Mouse (Mus musculus): Measurements from ENCODE around the gene Tle3. TPM values are rescaled to one million over a fixed set of nuclear protein-coding genes. Genes with fewer than 3 reads are reported as not detected.

The Tle3 gene
- total RNA-seq, 1 experiment = 57.0 TPM

GRCm38 (mm10) chr9:61434062-61434461, 61.9 kb downstream of the Tle3 start:
- Histone ChIP-seq H3K4me1 (ENCODE audit: control insufficient read depth in 2 of 2, insufficient read depth in 2 of 2, low read length in 2 of 2, poor library complexity in 1 of 2) (peaks cover 3 to 9% of the 10 kb centered on the region in 2 experiments; a peak in 1 of 4 replicates), H3K9ac (ENCODE audit: insufficient read depth, low read depth, low read length, poor library complexity, severe bottlenecking) (no peak overlapping the region), H3K4me3 (ENCODE audit: insufficient read depth in 1 of 2, low read depth in 1 of 2, low read length in 2 of 2, poor library complexity in 1 of 2, severe bottlenecking in 1 of 2) (no peak overlapping the region), H3K36me3 (ENCODE audit: control insufficient read depth, insufficient read depth, low read length, poor library complexity, severe bottlenecking) (no peaks in the 10 kb centered on the region), H3K27ac (ENCODE audit: insufficient read depth, low read depth, low read length, poor library complexity, severe bottlenecking) (no peak overlapping the region), H3K9me3 (ENCODE audit: control insufficient read depth, insufficient read depth, low read depth, low read length) (no peaks in the 10 kb centered on the region)
- in situ Hi-C loops (cut with MboI; ENCODE audit: low sequenced_read_pairs in 2 of 2, unreplicated experiment in 2 of 2) = no loop called here
- DNase-seq (ENCODE audit: low read depth, low spot score) = no peak
- TF ChIP-seq MAFK (IDR thresholded peaks at IDR 0.05; ENCODE audit: insufficient read depth, low read depth, low read length) (no peak), ZNF384 (IDR thresholded peaks at IDR 0.05; ENCODE audit: low read depth, low read length) (no peak), CHD2 (IDR thresholded peaks at IDR 0.05; ENCODE audit: low read depth, low read length) (no peak), HCFC1 (IDR thresholded peaks at IDR 0.05; ENCODE audit: borderline replicate concordance, insufficient read depth, low read length) (no peak), ZC3H11A (IDR thresholded peaks at IDR 0.05; ENCODE audit: borderline replicate concordance, low read depth, low read length) (no peak)

GRCm38 (mm10) chr9:61435191-61435989, 63.2 kb downstream of the Tle3 start:
- DNase-seq (ENCODE audit: low read depth, low spot score) = peak; percentile 54

GRCm38 (mm10) chr9:61436104-61436503, 63.9 kb downstream of the Tle3 start:
- H3K36me3 ChIP-seq (ENCODE audit: control insufficient read depth, insufficient read depth, low read length, poor library complexity, severe bottlenecking) = no peaks in the 10 kb centered on the region
- H3K4me1 ChIP-seq (ENCODE audit: control insufficient read depth in 2 of 2, insufficient read depth in 2 of 2, low read length in 2 of 2, poor library complexity in 1 of 2) = peaks cover 3 to 17% of the 10 kb centered on the region in 2 experiments; a peak in 2 of 4 replicates
- H3K9me3 ChIP-seq (ENCODE audit: control insufficient read depth, insufficient read depth, low read depth, low read length) = no peaks in the 10 kb centered on the region
- H3K9ac ChIP-seq (ENCODE audit: insufficient read depth, low read depth, low read length, poor library complexity, severe bottlenecking) = no peak overlapping the region
- no peak for DNase-seq (ENCODE audit: low read depth, low spot score)
- no peak overlapping the region for H3K27ac ChIP-seq (ENCODE audit: insufficient read depth, low read depth, low read length, poor library complexity, severe bottlenecking)
- H3K4me3 ChIP-seq (ENCODE audit: insufficient read depth in 1 of 2, low read depth in 1 of 2, low read length in 2 of 2, poor library complexity in 1 of 2, severe bottlenecking in 1 of 2) = no peak overlapping the region
- in situ Hi-C loops (cut with MboI; ENCODE audit: low sequenced_read_pairs in 2 of 2, unreplicated experiment in 2 of 2) = no loop called here
- no peak for TF ChIP-seq CHD2 (IDR thresholded peaks at IDR 0.05; ENCODE audit: low read depth, low read length)
- TF ChIP-seq ZC3H11A (IDR thresholded peaks at IDR 0.05; ENCODE audit: borderline replicate concordance, low read depth, low read length) = no peak
- TF ChIP-seq HCFC1 (IDR thresholded peaks at IDR 0.05; ENCODE audit: borderline replicate concordance, insufficient read depth, low read length) = no peak
- TF ChIP-seq ZNF384 (IDR thresholded peaks at IDR 0.05; ENCODE audit: low read depth, low read length) = no peak
- TF ChIP-seq MAFK (IDR thresholded peaks at IDR 0.05; ENCODE audit: insufficient read depth, low read depth, low read length) = no peak

More at GRCm38 (mm10) chr9:61435191-61435989, 63.2 kb downstream of the Tle3 start:
- Histone ChIP-seq H3K9me3 (ENCODE audit: control insufficient read depth, insufficient read depth, low read depth, low read length) (no peaks in the 10 kb centered on the region), H3K4me3 (ENCODE audit: insufficient read depth in 1 of 2, low read depth in 1 of 2, low read length in 2 of 2, poor library complexity in 1 of 2, severe bottlenecking in 1 of 2) (no peak overlapping the region), H3K27ac (ENCODE audit: insufficient read depth, low read depth, low read length, poor library complexity, severe bottlenecking) (no peak overlapping the region), H3K36me3 (ENCODE audit: control insufficient read depth, insufficient read depth, low read length, poor library complexity, severe bottlenecking) (no peaks in the 10 kb centered on the region), H3K9ac (ENCODE audit: insufficient read depth, low read depth, low read length, poor library complexity, severe bottlenecking) (no peak overlapping the region), H3K4me1 (ENCODE audit: control insufficient read depth in 2 of 2, insufficient read depth in 2 of 2, low read length in 2 of 2, poor library complexity in 1 of 2) (peaks cover 3 to 17% of the 10 kb centered on the region in 2 experiments; a peak in 2 of 4 replicates)
- no peak for TF ChIP-seq ZC3H11A (IDR thresholded peaks at IDR 0.05; ENCODE audit: borderline replicate concordance, low read depth, low read length)
- TF ChIP-seq CHD2 (IDR thresholded peaks at IDR 0.05; ENCODE audit: low read depth, low read length) = no peak
- no peak for TF ChIP-seq HCFC1 (IDR thresholded peaks at IDR 0.05; ENCODE audit: borderline replicate concordance, insufficient read depth, low read length)
- TF ChIP-seq MAFK (IDR thresholded peaks at IDR 0.05; ENCODE audit: insufficient read depth, low read depth, low read length) = peak; percentile 79
- in situ Hi-C loops (cut with MboI; ENCODE audit: low sequenced_read_pairs in 2 of 2, unreplicated experiment in 2 of 2) = no loop called here

DNA sequence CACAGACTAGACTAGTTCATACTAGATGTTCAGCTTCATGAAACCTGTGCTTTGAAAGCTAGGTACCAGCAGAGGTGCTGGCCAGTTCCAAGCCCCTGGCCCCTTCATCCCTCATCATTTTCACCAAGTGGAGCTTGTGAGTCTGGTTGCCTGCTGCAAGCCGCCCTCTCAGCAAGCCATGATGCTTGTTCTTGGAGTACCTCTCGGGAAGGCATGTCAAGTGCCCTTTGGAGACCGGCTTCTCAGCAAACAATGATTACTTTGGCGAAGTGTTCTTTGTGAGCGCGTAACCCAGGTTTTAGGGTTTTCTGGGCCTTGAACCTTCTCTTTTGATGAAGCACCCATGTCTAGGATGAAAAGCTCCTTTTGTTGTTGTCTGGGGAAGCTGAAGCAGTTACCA, 64.6 kb downstream of the Tle3 start:
- no peak for DNase-seq (ENCODE audit: low read depth, low spot score)
- H3K4me3 ChIP-seq (ENCODE audit: insufficient read depth in 1 of 2, low read depth in 1 of 2, low read length in 2 of 2, poor library complexity in 1 of 2, severe bottlenecking in 1 of 2) = no peak overlapping the region
- no peaks in the 10 kb centered on the region for H3K36me3 ChIP-seq (ENCODE audit: control insufficient read depth, insufficient read depth, low read length, poor library complexity, severe bottlenecking)
- TF ChIP-seq ZC3H11A (IDR thresholded peaks at IDR 0.05; ENCODE audit: borderline replicate concordance, low read depth, low read length) (no peak), ZNF384 (IDR thresholded peaks at IDR 0.05; ENCODE audit: low read depth, low read length) (no peak), MAFK (IDR thresholded peaks at IDR 0.05; ENCODE audit: insufficient read depth, low read depth, low read length) (no peak), CHD2 (IDR thresholded peaks at IDR 0.05; ENCODE audit: low read depth, low read length) (no peak), HCFC1 (IDR thresholded peaks at IDR 0.05; ENCODE audit: borderline replicate concordance, insufficient read depth, low read length) (no peak)
- H3K4me1 ChIP-seq (ENCODE audit: control insufficient read depth in 2 of 2, insufficient read depth in 2 of 2, low read length in 2 of 2, poor library complexity in 1 of 2) = peaks cover 3 to 17% of the 10 kb centered on the region in 2 experiments; a peak in 2 of 4 replicates
- in situ Hi-C loops (cut with MboI; ENCODE audit: low sequenced_read_pairs in 2 of 2, unreplicated experiment in 2 of 2) = no loop called here
- no peaks in the 10 kb centered on the region for H3K9me3 ChIP-seq (ENCODE audit: control insufficient read depth, insufficient read depth, low read depth, low read length)
- H3K9ac ChIP-seq (ENCODE audit: insufficient read depth, low read depth, low read length, poor library complexity, severe bottlenecking) = no peak overlapping the region
- H3K27ac ChIP-seq (ENCODE audit: insufficient read depth, low read depth, low read length, poor library complexity, severe bottlenecking) = no peak overlapping the region

Measured in ES-E14 (cell line).